Mouse (Mus musculus) cortical plate, adult 2 months (tissue): Measurements from ENCODE around the gene Pgm3.
A peak's percentile ranks its signal among the peaks of the same experiment; 100 is the strongest.

Source experiments
- CTCF ChIP-seq: fragments of 200-500 bp; IDR thresholded peaks from 2 replicates; pipeline ENCODE4 v1.5.1; 2011; ENCODE audit warnings: mild to moderate bottlenecking, control low read depth, low read length; ENCODE audit not compliant: insufficient read depth; ENCODE audit errors: extremely low read depth
- POLR2A ChIP-seq: fragments of 200-500 bp; IDR thresholded peaks from 2 replicates; pipeline ENCODE4 v1.6.1; 2011; ENCODE audit warnings: mild to moderate bottlenecking, low read length, control low read depth; ENCODE audit not compliant: insufficient read depth; ENCODE audit errors: extremely low read depth

- TF ChIP-seq CTCF (peak; percentile 90), POLR2A (no peak)
Observed at GRCm38 (mm10) chr9:86583740-86584139, 12.1 kb upstream of the Pgm3 start.
